Mouse (Mus musculus): ENCODE data around the gene Pip5k1b.

Gene Pip5k1b

GRCm38 (mm10) chr19:24476461-24476860, 79.2 kb downstream of the Pip5k1b start:
- DNase-seq (ENCODE audit: low read depth, low spot score) = no peak

GRCm38 (mm10) chr19:24475281-24475680, 80.4 kb downstream of the Pip5k1b start:
- no peak for DNase-seq (ENCODE audit: low read depth, low spot score)

- no peak for DNase-seq (ENCODE audit: low read depth, low spot score)
Measured at GRCm38 (mm10) chr19:24472512-24472911, 83.2 kb downstream of the Pip5k1b start.

GRCm38 (mm10) chr19:24471538-24471937, 84.1 kb downstream of the Pip5k1b start:
- DNase-seq (ENCODE audit: low read depth, low spot score) = no peak

- DNase-seq (ENCODE audit: low read depth, low spot score) = no peak
Measured at GRCm38 (mm10) chr19:24469216-24469615, 86.5 kb downstream of the Pip5k1b start.

GRCm38 (mm10) chr19:24468616-24469015, 87.1 kb downstream of the Pip5k1b start:
- no peak for DNase-seq (ENCODE audit: low read depth, low spot score)

- DNase-seq (ENCODE audit: low read depth, low spot score) = no peak
Measured at GRCm38 (mm10) chr19:24463011-24463410, 92.7 kb downstream of the Pip5k1b start.

- DNase-seq (ENCODE audit: low read depth, low spot score) = no peak
Measured at GRCm38 (mm10) chr19:24456591-24457231, 99.0 kb downstream of the Pip5k1b start.

GRCm38 (mm10) chr19:24455249-24455960, 100.3 kb downstream of the Pip5k1b start:
- DNase-seq (ENCODE audit: low read depth, low spot score) = no peak

GRCm38 (mm10) chr19:24454451-24454850, 101.2 kb downstream of the Pip5k1b start:
- no peak for DNase-seq (ENCODE audit: low read depth, low spot score)

- DNase-seq (ENCODE audit: low read depth, low spot score) = no peak
Measured at GRCm38 (mm10) chr19:24453379-24453778, 102.3 kb downstream of the Pip5k1b start.

- DNase-seq (ENCODE audit: low read depth, low spot score) = no peak
Measured at GRCm38 (mm10) chr19:24452441-24452898, 103.2 kb downstream of the Pip5k1b start.

GRCm38 (mm10) chr19:24451626-24452025, 104.0 kb downstream of the Pip5k1b start:
- no peak for DNase-seq (ENCODE audit: low read depth, low spot score)

- DNase-seq (ENCODE audit: low read depth, low spot score) = no peak
Measured at GRCm38 (mm10) chr19:24450740-24451139, 104.9 kb downstream of the Pip5k1b start.

GRCm38 (mm10) chr19:24444322-24444721, 111.3 kb downstream of the Pip5k1b start:
- DNase-seq (ENCODE audit: low read depth, low spot score) = no peak

GRCm38 (mm10) chr19:24439715-24440114, 116.0 kb downstream of the Pip5k1b start:
- no peak for DNase-seq (ENCODE audit: low read depth, low spot score)

- no peak for DNase-seq (ENCODE audit: low read depth, low spot score)
Measured at GRCm38 (mm10) chr19:24434291-24434690, 121.4 kb downstream of the Pip5k1b start.

- no peak for DNase-seq (ENCODE audit: low read depth, low spot score)
Measured at GRCm38 (mm10) chr19:24432447-24432846, 123.2 kb downstream of the Pip5k1b start.

- DNase-seq (ENCODE audit: low read depth, low spot score) = no peak
Measured at GRCm38 (mm10) chr19:24431381-24431780, 124.3 kb downstream of the Pip5k1b start.

GRCm38 (mm10) chr19:24428011-24428410, 127.7 kb downstream of the Pip5k1b start:
- DNase-seq (ENCODE audit: low read depth, low spot score) = no peak

GRCm38 (mm10) chr19:24427258-24427657, 128.4 kb downstream of the Pip5k1b start:
- no peak for DNase-seq (ENCODE audit: low read depth, low spot score)

GRCm38 (mm10) chr19:24426759-24427181, 128.9 kb downstream of the Pip5k1b start:
- DNase-seq (ENCODE audit: low read depth, low spot score) = no peak

- no peak for DNase-seq (ENCODE audit: low read depth, low spot score)
Measured at GRCm38 (mm10) chr19:24418030-24418429, 137.6 kb downstream of the Pip5k1b start.

Data from skeletal muscle tissue, adult 2 months (tissue).